Mouse (Mus musculus) heart, embryonic 16.5 days (tissue): ENCODE data around the gene Stx5a. TPM values are rescaled to one million over a fixed set of nuclear protein-coding genes. Genes with fewer than 3 reads are reported as not detected.

Experiments
- ATAC-seq: fragments of 200-750 bp; cut with Nextera tagmentation; replicated peaks from 2 replicates; pipeline ENCODE4 v1.8.0; 2017; ENCODE audit warnings: moderate number of reproducible peaks; ENCODE audit not compliant: insufficient read depth, low FRiP score; ENCODE audit errors: extremely low read depth
- H3K27ac ChIP-seq: fragments of 300-500 bp; sonication (generic); 2 replicates; pipeline ENCODE4 v1.5.1; 2014; ENCODE audit warnings: mild to moderate bottlenecking, low read length, control low read depth, moderate library complexity
- H3K27me3 ChIP-seq: fragments of 300-500 bp; sonication (generic); 2 replicates; pipeline ENCODE4 v1.6.1; 2014; ENCODE audit warnings: low read length, mixed read lengths; ENCODE audit not compliant: control insufficient read depth, insufficient read depth
- H3K36me3 ChIP-seq: fragments of 300-500 bp; sonication (generic); 2 replicates; pipeline ENCODE4 v1.6.1; 2014; ENCODE audit not compliant: control insufficient read depth, insufficient read depth
- H3K4me1 ChIP-seq: fragments of 300-500 bp; sonication (generic); 2 replicates; pipeline ENCODE4 v1.6.1; 2014; ENCODE audit warnings: low read length, mixed read lengths; ENCODE audit not compliant: control insufficient read depth, insufficient read depth
- H3K4me2 ChIP-seq: fragments of 300-500 bp; sonication (generic); 2 replicates; pipeline ENCODE4 v1.6.1; 2014; ENCODE audit warnings: low read depth, mild to moderate bottlenecking, control low read depth, low read length
- H3K4me3 ChIP-seq: fragments of 300-500 bp; sonication (generic); 2 replicates; pipeline ENCODE4 v1.5.1; 2014; ENCODE audit warnings: mild to moderate bottlenecking, control low read depth, low read length
- H3K9ac ChIP-seq: fragments of 300-500 bp; sonication (generic); 2 replicates; pipeline ENCODE4 v1.6.1; 2014; ENCODE audit warnings: low read length, control low read depth
- H3K9me3 ChIP-seq: fragments of 300-500 bp; sonication (generic); replicated peaks from 2 replicates; pipeline ENCODE4 v1.6.1; 2016; ENCODE audit warnings: low read length; ENCODE audit not compliant: control insufficient read depth
- WGBS: fragments of 180-500 bp; shearing (Covaris S2); extraction: QIAGEN DNeasy Blood & Tissue Kit; methylation state at CpG from one replicate; pipeline ENCODE4 v1.1.7; 2014; 5-methylcytosine and 5-hydroxymethylcytosine counted together
- polyA plus RNA-seq: library from polyadenylated mRNA; unstranded; fragments of >200 nt; fragmentation: Nextera tagmentation; extraction: Ambion mirVana; gene quantifications from 2 replicates; pipeline ENCODE4 v1.2.1, GENCODE M21; 2015

Stx5a gene
- polyA plus RNA-seq, 1 experiment from 2014 or later = 91.7 TPM

- ATAC-seq = no peak
- H3K27me3 ChIP-seq = no peaks in the 10 kb centered on the region
- peak overlapping the region; percentile 80; the same call in 1 of the 2 replicates for H3K4me2 ChIP-seq
- H3K4me1 ChIP-seq = peaks cover 22% of the 10 kb centered on the region
- no peak overlapping the region for H3K27ac ChIP-seq
- H3K4me3 ChIP-seq = no peak overlapping the region
- H3K9ac ChIP-seq = peak overlapping the region; percentile 95
- WGBS = 51% methylated on average over 3 of the region's 3 CpGs
- peaks cover 32% of the 10 kb centered on the region for H3K36me3 ChIP-seq
- H3K9me3 ChIP-seq = no peaks in the 10 kb centered on the region
These were observed 14.4 kb downstream of the Stx5a start for GRCm38 (mm10) chr19:8755652-8756051.

DNA sequence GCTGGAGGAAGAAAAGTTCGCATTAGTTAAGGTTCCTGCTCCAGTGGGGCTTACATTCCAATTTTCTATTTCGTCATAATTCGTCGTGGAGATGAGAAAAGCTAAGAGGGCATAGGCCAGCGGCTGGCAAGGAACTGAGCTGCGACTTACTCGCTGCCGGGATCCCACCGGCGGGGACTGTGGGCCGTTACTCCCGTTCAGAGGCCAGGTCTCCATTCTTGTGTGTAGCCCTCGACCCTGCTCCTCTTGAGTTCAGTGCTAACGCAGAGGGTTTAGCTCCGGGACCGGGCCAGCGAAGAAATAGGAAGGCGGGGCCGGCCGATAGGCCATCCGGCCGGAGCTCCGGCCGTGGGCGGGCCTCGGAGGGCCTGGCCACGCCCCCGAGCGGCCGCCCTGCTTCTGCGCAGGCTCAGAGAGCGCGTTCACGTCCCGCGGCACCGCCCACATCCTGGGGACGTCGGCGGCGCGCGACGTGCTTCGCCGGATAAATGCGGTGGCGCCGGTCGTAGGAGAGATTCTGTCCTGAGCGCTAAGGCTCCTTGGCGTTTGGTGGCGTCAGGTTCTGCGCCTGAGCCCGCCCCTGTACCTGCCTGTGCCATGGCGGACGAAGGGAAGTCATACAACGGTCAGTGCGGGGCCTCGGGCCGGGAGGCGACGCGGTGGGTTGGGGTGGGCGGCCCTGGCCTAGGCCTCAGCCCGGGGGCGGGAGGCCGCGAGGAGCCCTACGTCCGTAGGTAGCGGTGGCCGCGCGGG lies 15.6 kb downstream of the Stx5a start, which contains the start of gene Nxf1:
Nxf1 (plus strand) TSS at position 439 of the 753 bp plus-strand sequence.
- peak within 1 kb of the TSS; percentile 95 for H3K9ac ChIP-seq
- peak within 1 kb of the TSS; percentile 88 for H3K4me2 ChIP-seq
- H3K4me3 ChIP-seq = peak within 1 kb of the TSS; percentile 77
- peak; percentile 95 for ATAC-seq
- peaks cover 22% of the 10 kb centered on the region for H3K4me1 ChIP-seq
- H3K27me3 ChIP-seq = no peaks in the 10 kb centered on the region
- no peaks in the 10 kb centered on the region for H3K9me3 ChIP-seq
- peaks cover 21% of the 10 kb centered on the region for H3K36me3 ChIP-seq
- under 1% methylated on average over 75 of the region's 75 CpGs for WGBS
- H3K27ac ChIP-seq = peak within 1 kb of the TSS; percentile 83

DNA sequence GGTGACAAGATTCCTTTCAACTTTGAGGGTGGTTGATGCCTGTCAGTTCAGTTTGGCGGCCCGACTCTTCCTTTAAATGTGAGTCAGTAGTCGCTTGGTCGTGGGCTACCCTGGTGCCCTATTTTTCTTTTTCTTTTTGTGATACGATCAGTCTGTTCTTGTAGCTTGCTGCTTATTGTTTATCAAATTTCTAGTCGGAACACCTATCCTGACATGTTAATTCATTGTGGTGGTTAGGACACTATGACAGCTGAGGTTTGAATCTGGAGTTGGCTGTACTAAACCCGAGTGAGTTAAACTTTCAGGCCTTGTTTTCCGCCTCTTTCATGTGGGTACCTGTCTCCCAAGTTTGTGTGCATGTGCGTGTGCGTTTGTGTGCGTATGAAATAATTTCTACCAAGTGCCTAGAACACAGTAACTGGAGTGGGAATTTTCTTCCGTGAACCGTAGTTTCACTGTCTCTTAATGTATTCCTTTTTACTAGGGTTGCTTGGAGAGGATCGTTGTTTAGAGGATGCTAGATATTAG lies 16.3 kb downstream of the Stx5a start:
- H3K27ac ChIP-seq = peak overlapping the region; percentile 83
- WGBS = 3% methylated on average over 14 of the region's 14 CpGs
- peak overlapping the region; percentile 88 for H3K4me2 ChIP-seq
- no peaks in the 10 kb centered on the region for H3K27me3 ChIP-seq
- H3K4me1 ChIP-seq = peaks cover 22% of the 10 kb centered on the region
- H3K36me3 ChIP-seq = peaks cover 18% of the 10 kb centered on the region
- H3K9me3 ChIP-seq = no peaks in the 10 kb centered on the region
- H3K4me3 ChIP-seq = peak overlapping the region; percentile 77
- peak overlapping the region; percentile 95 for H3K9ac ChIP-seq
- no peak for ATAC-seq

DNA sequence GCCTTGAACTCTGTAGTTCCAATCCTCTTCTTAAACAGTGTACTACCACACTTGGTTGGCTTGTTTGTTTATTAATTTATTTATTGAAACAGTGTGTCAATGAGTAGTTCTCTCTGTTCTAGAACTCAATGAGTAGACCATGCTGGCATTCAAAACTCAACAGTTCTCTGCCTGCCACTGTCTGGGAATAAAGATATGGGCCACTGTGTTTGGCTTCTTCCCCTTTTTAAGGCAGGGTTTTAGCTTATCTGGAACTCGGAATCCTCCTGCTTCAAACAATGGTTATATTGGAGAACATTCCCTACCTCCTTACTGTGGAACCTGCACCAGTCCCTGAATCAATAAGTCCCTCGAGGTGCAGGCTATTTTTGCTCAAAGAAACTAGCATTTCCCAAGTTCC lies 17.7 kb downstream of the Stx5a start:
- no peak overlapping the region for H3K4me3 ChIP-seq
- H3K27me3 ChIP-seq = no peaks in the 10 kb centered on the region
- H3K27ac ChIP-seq = no peak overlapping the region
- peaks cover 22% of the 10 kb centered on the region for H3K4me1 ChIP-seq
- H3K4me2 ChIP-seq = no peak overlapping the region
- H3K36me3 ChIP-seq = peaks cover 22% of the 10 kb centered on the region
- WGBS = 78% methylated on average over 2 of the region's 2 CpGs
- no peak overlapping the region for H3K9ac ChIP-seq
- no peak for ATAC-seq
- H3K9me3 ChIP-seq = no peaks in the 10 kb centered on the region

- H3K4me2 ChIP-seq = no peak overlapping the region
- no peak overlapping the region for H3K4me3 ChIP-seq
- no peak for ATAC-seq
- H3K9ac ChIP-seq = no peak overlapping the region
- H3K36me3 ChIP-seq = peaks cover 32% of the 10 kb centered on the region
- no peaks in the 10 kb centered on the region for H3K27me3 ChIP-seq
- no peaks in the 10 kb centered on the region for H3K9me3 ChIP-seq
- no peak overlapping the region for H3K27ac ChIP-seq
- peaks cover 18% of the 10 kb centered on the region for H3K4me1 ChIP-seq
- WGBS = 96% methylated on average over 2 of the region's 2 CpGs
These were observed 19.5 kb downstream of the Stx5a start for GRCm38 (mm10) chr19:8760757-8761156.

DNA sequence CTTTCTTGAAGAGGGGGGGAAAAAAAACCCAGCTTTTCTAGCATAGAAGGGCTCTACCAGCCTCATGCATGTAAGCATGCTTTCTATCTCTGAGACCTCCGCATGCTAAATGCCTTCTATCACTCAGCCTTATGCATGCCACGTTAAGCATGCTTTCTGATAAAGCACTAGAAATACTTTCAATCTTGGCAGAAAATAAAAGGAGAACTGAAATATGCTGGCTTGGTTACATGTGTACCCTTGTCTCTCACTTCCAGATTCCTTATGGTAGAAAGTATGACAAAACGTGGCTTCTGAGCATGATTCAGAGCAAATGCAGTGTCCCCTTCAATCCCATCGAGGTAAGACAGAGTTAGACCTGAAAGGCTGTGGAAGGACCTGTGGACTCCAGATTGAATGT lies 22.1 kb downstream of the Stx5a start:
- ATAC-seq = no peak
- no peak overlapping the region for H3K4me3 ChIP-seq
- H3K9me3 ChIP-seq = no peaks in the 10 kb centered on the region
- no peaks in the 10 kb centered on the region for H3K27me3 ChIP-seq
- no peak overlapping the region for H3K9ac ChIP-seq
- peaks cover 57% of the 10 kb centered on the region for H3K36me3 ChIP-seq
- no peak overlapping the region for H3K4me2 ChIP-seq
- peaks cover 7% of the 10 kb centered on the region for H3K4me1 ChIP-seq
- 68% methylated on average over 4 of the region's 4 CpGs for WGBS
- H3K27ac ChIP-seq = no peak overlapping the region

DNA sequence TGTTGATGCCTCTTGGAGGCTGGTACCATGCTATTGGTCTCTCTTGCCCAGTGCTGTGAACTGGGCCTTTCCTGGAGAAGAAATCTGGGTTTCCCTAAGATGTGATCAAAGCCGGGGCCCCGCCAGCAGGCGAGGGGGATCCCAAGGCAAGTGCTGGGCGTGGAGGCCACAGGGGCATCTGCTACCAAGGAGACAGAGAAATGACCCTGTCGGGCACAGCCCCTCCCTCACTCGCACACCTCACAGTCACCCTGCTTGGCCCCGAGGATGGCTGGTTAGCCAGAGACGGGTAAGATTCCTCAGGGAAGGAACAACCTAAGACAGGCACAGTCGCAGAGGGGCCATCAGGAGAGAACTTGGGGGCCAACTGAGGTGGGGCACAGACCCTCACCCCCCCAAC lies 24.3 kb downstream of the Stx5a start:
- Histone ChIP-seq H3K36me3 (peaks cover 74% of the 10 kb centered on the region), H3K4me3 (no peak overlapping the region), H3K4me1 (no peaks in the 10 kb centered on the region), H3K9ac (no peak overlapping the region), H3K27me3 (no peaks in the 10 kb centered on the region), H3K4me2 (no peak overlapping the region), H3K27ac (no peak overlapping the region), H3K9me3 (no peaks in the 10 kb centered on the region)
- 96% methylated on average over 9 of the region's 9 CpGs for WGBS
- ATAC-seq = no peak

DNA sequence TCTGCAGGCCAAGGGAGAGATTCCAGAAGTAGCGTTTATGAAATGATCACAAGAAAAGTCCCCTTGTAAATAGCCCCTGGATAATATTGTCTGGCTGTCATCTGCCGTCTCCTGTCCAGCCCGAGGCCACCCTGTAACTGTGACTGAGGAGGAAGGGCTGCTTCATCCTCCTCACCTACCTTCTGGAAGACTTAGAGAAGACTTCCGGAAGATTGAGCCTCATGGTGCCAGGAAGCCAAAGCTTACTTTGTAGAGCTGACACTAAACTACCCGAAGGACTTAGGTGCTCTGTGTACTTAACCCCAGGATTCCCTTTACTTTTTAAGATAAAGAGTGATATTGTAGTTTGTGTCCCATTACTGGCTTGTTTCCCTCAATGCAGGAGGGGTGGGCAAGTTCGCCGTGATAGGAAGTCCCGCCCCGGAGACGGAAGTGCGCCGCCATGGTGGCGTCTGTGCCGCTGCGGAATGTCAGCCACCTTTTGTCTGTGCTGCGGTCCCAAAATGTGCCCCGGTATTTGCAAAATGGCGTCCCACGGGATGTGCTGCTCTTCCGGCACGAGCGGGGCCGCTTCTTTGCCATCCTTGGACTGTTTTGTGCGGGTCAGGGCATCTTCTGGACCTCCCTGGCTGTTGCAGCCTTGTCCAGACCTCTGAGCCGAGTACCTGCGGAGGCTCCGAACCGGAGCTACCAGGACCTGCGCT lies 29.5 kb downstream of the Stx5a start, which contains the start of gene Tmem223:
Tmem223 (plus strand) TSS at position 430 of the 704 bp plus-strand sequence.
- 17% methylated on average over 29 of the region's 29 CpGs for WGBS
- no peaks in the 10 kb centered on the region for H3K27me3 ChIP-seq
- peaks cover 24% of the 10 kb centered on the region for H3K4me1 ChIP-seq
- peak within 1 kb of the TSS; percentile 98 for H3K9ac ChIP-seq
- H3K27ac ChIP-seq = peak within 1 kb of the TSS; percentile 90
- peak within 1 kb of the TSS; percentile 86 for H3K4me2 ChIP-seq
- peaks cover 49% of the 10 kb centered on the region for H3K36me3 ChIP-seq
- no peaks in the 10 kb centered on the region for H3K9me3 ChIP-seq
- ATAC-seq = no peak
- H3K4me3 ChIP-seq = peak within 1 kb of the TSS; percentile 90

- peaks cover 26% of the 10 kb centered on the region for H3K4me1 ChIP-seq
- H3K4me3 ChIP-seq = peak overlapping the region; percentile 92
- no peak overlapping the region; the same call in 1 of the 2 replicates for H3K27ac ChIP-seq
- H3K4me2 ChIP-seq = peak overlapping the region; percentile 79
- H3K27me3 ChIP-seq = no peaks in the 10 kb centered on the region
- no peak for ATAC-seq
- peaks cover 28% of the 10 kb centered on the region for H3K36me3 ChIP-seq
- 50% methylated on average over 5 of the region's 5 CpGs for WGBS
- no peaks in the 10 kb centered on the region for H3K9me3 ChIP-seq
- no peak overlapping the region; the same call in 1 of the 2 replicates for H3K9ac ChIP-seq
These were observed 31.8 kb downstream of the Stx5a start for GRCm38 (mm10) chr19:8772996-8773395.
